Mouse (Mus musculus): ENCODE measurements around the gene Enthd1. TPM values are rescaled to one million over a fixed set of nuclear protein-coding genes. Genes with fewer than 3 reads are reported as not detected.

Enthd1 gene
- polyA plus RNA-seq, 1 experiment from 2014 or later, result not detected

DNA sequence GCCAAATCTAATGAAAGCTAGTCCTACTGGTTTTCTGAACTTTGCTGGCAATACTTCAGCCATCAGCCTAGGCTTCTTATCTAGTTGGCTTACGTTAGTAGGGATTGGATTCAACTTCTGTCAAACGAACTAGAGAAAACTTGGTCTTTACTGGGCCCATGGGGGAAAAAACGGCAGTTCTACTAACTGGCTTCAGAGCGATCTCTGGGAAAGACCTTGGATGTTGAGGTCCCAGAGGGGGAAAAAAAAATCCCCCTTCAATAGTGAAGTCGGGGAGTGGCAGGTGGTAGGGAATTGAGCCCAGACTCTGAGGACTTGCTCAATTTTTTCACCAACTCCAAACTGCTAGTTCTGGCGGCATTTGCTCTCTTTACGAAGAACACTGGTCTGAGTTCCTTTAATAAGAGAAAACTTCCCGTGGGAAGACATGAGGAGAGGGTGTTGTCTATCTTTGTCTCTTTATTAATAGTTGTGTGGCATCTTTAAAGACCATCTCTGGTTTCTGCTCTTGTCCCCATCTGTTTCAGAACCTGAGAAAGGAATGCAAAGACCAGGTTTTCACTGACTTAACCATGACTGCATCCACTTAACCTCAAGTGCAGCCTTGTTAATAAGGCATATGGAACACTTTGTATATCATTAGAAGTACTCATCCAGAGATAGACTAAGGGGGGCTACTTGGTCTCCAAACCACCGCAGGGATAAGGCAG is 8.0 kb upstream of the Enthd1 start:
- Histone ChIP-seq H3K9ac (replicated peaks) (no peak overlapping the region), H3K4me3 (replicated peaks) (no peak overlapping the region), H3K27ac (replicated peaks) (no peak overlapping the region), H3K27me3 (replicated peaks) (0 out of 2 replicates have a peak, but pooled peaks cover 4% of the 10 kb centered on the region), H3K9me3 (replicated peaks) (no peaks in the 10 kb centered on the region), H3K4me1 (peaks cover 12% of the 10 kb centered on the region), H3K36me3 (no peaks in the 10 kb centered on the region), H3K4me2 (no peak overlapping the region)
- 73% methylated on average over 9 of the region's 9 CpGs for WGBS
- no peak for ATAC-seq (ENCODE audit: low FRiP score)

DNA sequence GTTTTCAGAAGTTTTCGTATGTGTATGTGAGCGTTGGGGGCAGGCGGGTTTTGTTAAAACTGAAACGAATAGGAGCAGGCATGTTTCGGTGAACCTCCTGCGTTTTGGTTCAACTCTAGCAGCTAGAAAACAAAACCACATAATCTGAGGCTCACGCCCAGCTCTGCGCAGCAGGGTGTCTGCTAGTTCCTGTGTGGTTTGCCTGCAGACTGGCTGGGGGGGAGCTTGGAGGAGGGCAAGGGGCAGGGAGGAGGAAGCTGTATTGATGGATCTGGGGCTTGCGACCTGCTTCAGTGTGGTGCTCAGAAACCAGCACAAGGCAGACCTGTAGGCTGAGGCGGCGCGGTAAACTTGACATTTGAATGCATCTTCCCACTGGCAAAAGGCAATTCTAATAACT is 7.3 kb upstream of the Enthd1 start, which contains the start of gene Grap2:
TSS of gene Grap2 (plus strand) at position 304 of the 400 bp plus-strand sequence.
- H3K4me2 ChIP-seq, result no peak within 1 kb of the TSS
- no peak within 1 kb of the TSS for H3K9ac ChIP-seq (replicated peaks)
- no peak within 1 kb of the TSS for H3K4me3 ChIP-seq (replicated peaks)
- no peaks in the 10 kb centered on the region for H3K36me3 ChIP-seq
- H3K27me3 ChIP-seq (replicated peaks), result 0 out of 2 replicates have a peak, but pooled peaks cover 4% of the 10 kb centered on the region
- no peak within 1 kb of the TSS for H3K27ac ChIP-seq (replicated peaks)
- H3K9me3 ChIP-seq (replicated peaks), result no peaks in the 10 kb centered on the region
- H3K4me1 ChIP-seq, result peaks cover 6% of the 10 kb centered on the region
- ATAC-seq (ENCODE audit: low FRiP score), result no peak
- 68% methylated on average over 12 of the region's 12 CpGs for WGBS

DNA sequence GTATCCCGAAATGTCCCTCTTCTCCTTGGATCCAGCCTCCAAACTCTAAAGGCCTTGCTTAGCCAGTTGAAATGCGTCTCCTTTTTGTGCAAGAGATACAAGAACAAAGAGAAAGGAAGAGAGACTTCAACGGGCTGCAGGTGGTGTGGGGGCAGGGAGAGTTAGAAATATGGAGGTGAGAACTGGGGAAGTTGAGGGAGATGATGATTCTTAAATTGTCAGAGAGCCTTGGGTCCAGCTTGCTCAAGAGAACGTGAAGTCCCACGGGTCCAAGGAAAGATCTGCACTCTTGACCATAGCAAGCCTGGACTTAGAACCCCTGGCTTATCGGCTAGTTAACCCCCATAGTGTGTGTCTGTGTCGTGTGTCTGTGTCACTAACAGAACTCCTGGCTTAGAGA is 6.7 kb upstream of the Enthd1 start:
- Histone ChIP-seq H3K27me3 (replicated peaks) (no peaks in the 10 kb centered on the region), H3K36me3 (no peaks in the 10 kb centered on the region), H3K4me1 (no peaks in the 10 kb centered on the region), H3K9ac (replicated peaks) (no peak overlapping the region), H3K4me2 (no peak overlapping the region), H3K4me3 (replicated peaks) (no peak overlapping the region), H3K27ac (replicated peaks) (no peak overlapping the region), H3K9me3 (replicated peaks) (no peaks in the 10 kb centered on the region)
- no peak for ATAC-seq (ENCODE audit: low FRiP score)
- 69% methylated on average over 7 of the region's 7 CpGs for WGBS

DNA sequence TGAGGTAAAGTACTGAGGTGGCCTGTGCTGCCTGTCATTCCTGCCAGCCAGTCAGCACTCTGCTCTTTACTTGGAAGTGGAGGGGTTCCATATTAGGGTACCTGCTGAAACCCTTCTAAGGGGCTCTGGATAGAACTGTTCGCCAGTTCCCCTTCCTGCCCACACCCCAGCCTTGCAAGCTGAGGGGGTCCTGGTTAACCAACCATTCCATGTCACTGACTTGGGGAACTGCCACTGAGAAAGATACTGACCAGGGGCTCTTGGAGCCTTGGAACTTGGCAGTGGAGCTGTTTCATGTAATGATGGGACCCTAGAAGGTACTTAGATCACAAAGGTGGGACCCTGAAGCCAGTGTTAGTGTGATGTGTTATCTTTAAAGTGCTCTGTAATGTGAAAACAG is 5.3 kb upstream of the Enthd1 start:
- H3K36me3 ChIP-seq, result no peaks in the 10 kb centered on the region
- no peak overlapping the region for H3K4me2 ChIP-seq
- no peak overlapping the region for H3K27ac ChIP-seq (replicated peaks)
- no peak overlapping the region for H3K4me3 ChIP-seq (replicated peaks)
- WGBS, result 93% methylated on average over 1 of the region's 1 CpGs
- no peaks in the 10 kb centered on the region for H3K27me3 ChIP-seq (replicated peaks)
- no peaks in the 10 kb centered on the region for H3K9me3 ChIP-seq (replicated peaks)
- ATAC-seq (ENCODE audit: low FRiP score), result no peak
- no peak overlapping the region for H3K9ac ChIP-seq (replicated peaks)
- no peaks in the 10 kb centered on the region for H3K4me1 ChIP-seq

GRCm38 (mm10) chr15:80569205-80569604 is 4.2 kb upstream of the Enthd1 start:
- Histone ChIP-seq H3K27ac (replicated peaks) (no peak overlapping the region), H3K4me2 (no peak overlapping the region), H3K9me3 (replicated peaks) (no peaks in the 10 kb centered on the region), H3K27me3 (replicated peaks) (no peaks in the 10 kb centered on the region), H3K4me1 (no peaks in the 10 kb centered on the region), H3K9ac (replicated peaks) (no peak overlapping the region), H3K36me3 (no peaks in the 10 kb centered on the region), H3K4me3 (replicated peaks) (no peak overlapping the region)
- ATAC-seq (ENCODE audit: low FRiP score), result no peak
- 84% methylated on average over 7 of the region's 7 CpGs for WGBS

DNA sequence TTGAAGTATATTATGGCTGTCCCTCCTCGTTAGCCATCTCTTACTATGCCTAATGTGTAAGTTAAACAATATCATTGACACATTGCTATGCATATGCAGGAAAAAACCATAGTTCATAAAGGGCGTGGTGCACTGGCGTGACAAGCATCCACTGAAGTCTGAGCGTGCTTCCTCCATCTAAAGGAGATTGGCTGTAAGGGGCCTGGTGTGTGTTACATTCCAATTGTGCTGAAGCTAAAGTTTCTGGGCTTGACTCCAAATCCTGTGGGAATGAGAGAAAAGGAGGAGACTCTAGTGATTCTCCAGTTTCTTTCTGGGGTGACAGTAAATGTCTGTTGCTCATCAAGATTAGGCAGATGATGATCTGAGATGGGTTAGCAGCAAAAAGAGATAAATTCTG is 2.8 kb upstream of the Enthd1 start:
- 74% methylated on average over 4 of the region's 4 CpGs for WGBS
- H3K27me3 ChIP-seq (replicated peaks), result no peaks in the 10 kb centered on the region
- ATAC-seq (ENCODE audit: low FRiP score), result no peak
- no peak overlapping the region for H3K4me2 ChIP-seq
- no peaks in the 10 kb centered on the region for H3K9me3 ChIP-seq (replicated peaks)
- H3K36me3 ChIP-seq, result no peaks in the 10 kb centered on the region
- H3K4me3 ChIP-seq (replicated peaks), result no peak overlapping the region
- no peaks in the 10 kb centered on the region for H3K4me1 ChIP-seq
- no peak overlapping the region for H3K27ac ChIP-seq (replicated peaks)
- no peak overlapping the region for H3K9ac ChIP-seq (replicated peaks)

DNA sequence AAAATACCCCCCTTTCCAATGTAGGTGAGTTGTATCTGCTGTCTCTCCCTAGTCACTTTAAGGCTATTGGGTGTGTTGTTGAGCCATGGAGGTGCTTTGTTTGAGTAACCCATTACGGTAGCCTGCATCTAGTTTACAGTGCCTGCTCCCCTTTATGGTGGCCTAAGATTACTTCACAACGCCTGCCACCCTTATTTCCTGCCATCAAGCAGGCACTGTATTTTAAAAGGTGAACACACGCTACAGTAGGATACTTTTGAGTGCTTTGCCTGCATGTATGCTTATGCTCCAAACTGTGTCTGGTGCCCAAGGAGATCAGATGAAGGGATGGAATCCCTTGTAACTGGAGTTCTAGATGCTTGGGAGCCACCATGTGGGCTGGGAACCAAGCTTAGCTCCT is 2.2 kb upstream of the Enthd1 start:
- no peak for ATAC-seq (ENCODE audit: low FRiP score)
- no peak overlapping the region for H3K9ac ChIP-seq (replicated peaks)
- no peaks in the 10 kb centered on the region for H3K27me3 ChIP-seq (replicated peaks)
- H3K27ac ChIP-seq (replicated peaks), result no peak overlapping the region
- 63% methylated on average over 3 of the region's 3 CpGs for whole genome bisulfite sequencing
- no peaks in the 10 kb centered on the region for H3K36me3 ChIP-seq
- H3K9me3 ChIP-seq (replicated peaks), result no peaks in the 10 kb centered on the region
- no peaks in the 10 kb centered on the region for H3K4me1 ChIP-seq
- no peak overlapping the region for H3K4me3 ChIP-seq (replicated peaks)
- no peak overlapping the region for H3K4me2 ChIP-seq

DNA sequence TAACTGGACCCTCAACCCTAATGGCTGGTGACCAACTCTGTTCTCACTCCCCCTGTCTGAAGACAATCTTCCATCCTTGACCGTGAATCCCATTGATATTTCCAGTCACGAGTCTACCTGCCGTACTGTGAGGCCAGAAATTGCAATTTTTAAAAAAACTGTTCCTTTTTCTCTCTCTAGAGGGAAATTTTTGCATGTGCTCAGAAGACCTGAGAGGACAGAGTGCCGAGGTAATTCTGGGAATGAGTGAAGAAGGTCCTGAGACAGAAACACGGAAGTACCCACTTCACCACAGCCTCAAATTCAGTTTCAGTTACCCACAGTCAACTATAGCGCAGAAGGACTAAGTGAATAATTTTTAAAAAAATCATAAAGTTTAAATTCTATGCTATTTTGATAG is 1.7 kb upstream of the Enthd1 start:
- Histone ChIP-seq H3K27me3 (replicated peaks) (no peaks in the 10 kb centered on the region), H3K4me1 (no peaks in the 10 kb centered on the region), H3K9ac (replicated peaks) (no peak overlapping the region), H3K27ac (replicated peaks) (no peak overlapping the region), H3K4me2 (no peak overlapping the region), H3K4me3 (replicated peaks) (no peak overlapping the region), H3K36me3 (no peaks in the 10 kb centered on the region), H3K9me3 (replicated peaks) (no peaks in the 10 kb centered on the region)
- WGBS, result 92% methylated on average over 6 of the region's 6 CpGs
- no peak for ATAC-seq (ENCODE audit: low FRiP score)

- Histone ChIP-seq H3K9ac (replicated peaks) (no peak overlapping the region), H3K4me2 (no peak overlapping the region), H3K9me3 (replicated peaks) (no peaks in the 10 kb centered on the region), H3K4me3 (replicated peaks) (no peak overlapping the region), H3K27me3 (replicated peaks) (no peaks in the 10 kb centered on the region), H3K27ac (replicated peaks) (no peak overlapping the region), H3K4me1 (no peaks in the 10 kb centered on the region), H3K36me3 (no peaks in the 10 kb centered on the region)
- ATAC-seq (ENCODE audit: low FRiP score), result no peak
- WGBS, result 95% methylated on average over 6 of the region's 6 CpGs
Measured at GRCm38 (mm10) chr15:80563634-80564208, 1.2 kb downstream of the Enthd1 start.

GRCm38 (mm10) chr15:80562446-80562845 is 2.5 kb downstream of the Enthd1 start:
- Histone ChIP-seq H3K4me1 (no peaks in the 10 kb centered on the region), H3K9ac (replicated peaks) (no peak overlapping the region), H3K9me3 (replicated peaks) (no peaks in the 10 kb centered on the region), H3K27me3 (replicated peaks) (no peaks in the 10 kb centered on the region), H3K27ac (replicated peaks) (no peak overlapping the region), H3K4me2 (no peak overlapping the region), H3K4me3 (replicated peaks) (no peak overlapping the region), H3K36me3 (no peaks in the 10 kb centered on the region)
- ATAC-seq (ENCODE audit: low FRiP score), result no peak
- WGBS, result 80% methylated on average over 3 of the region's 3 CpGs

- no peak for ATAC-seq (ENCODE audit: low FRiP score)
- no peak overlapping the region for H3K27ac ChIP-seq (replicated peaks)
- 64% methylated on average over 15 of the region's 15 CpGs for WGBS
Measured at GRCm38 (mm10) chr15:80560646-80561580, 4.0 kb downstream of the Enthd1 start.

More at GRCm38 (mm10) chr15:80560646-80561580, 4.0 kb downstream of the Enthd1 start:
- H3K9me3 ChIP-seq (replicated peaks), result no peaks in the 10 kb centered on the region
- no peak overlapping the region for H3K4me3 ChIP-seq (replicated peaks)
- H3K36me3 ChIP-seq, result no peaks in the 10 kb centered on the region
- H3K27me3 ChIP-seq (replicated peaks), result no peaks in the 10 kb centered on the region
- H3K9ac ChIP-seq (replicated peaks), result no peak overlapping the region
- H3K4me2 ChIP-seq, result no peak overlapping the region
- H3K4me1 ChIP-seq, result no peaks in the 10 kb centered on the region
